Mouse (Mus musculus): ENCODE results near the gene Tekt4.
A peak's percentile ranks its signal among the peaks of the same experiment; 100 is the strongest.

Tekt4 gene

DNA sequence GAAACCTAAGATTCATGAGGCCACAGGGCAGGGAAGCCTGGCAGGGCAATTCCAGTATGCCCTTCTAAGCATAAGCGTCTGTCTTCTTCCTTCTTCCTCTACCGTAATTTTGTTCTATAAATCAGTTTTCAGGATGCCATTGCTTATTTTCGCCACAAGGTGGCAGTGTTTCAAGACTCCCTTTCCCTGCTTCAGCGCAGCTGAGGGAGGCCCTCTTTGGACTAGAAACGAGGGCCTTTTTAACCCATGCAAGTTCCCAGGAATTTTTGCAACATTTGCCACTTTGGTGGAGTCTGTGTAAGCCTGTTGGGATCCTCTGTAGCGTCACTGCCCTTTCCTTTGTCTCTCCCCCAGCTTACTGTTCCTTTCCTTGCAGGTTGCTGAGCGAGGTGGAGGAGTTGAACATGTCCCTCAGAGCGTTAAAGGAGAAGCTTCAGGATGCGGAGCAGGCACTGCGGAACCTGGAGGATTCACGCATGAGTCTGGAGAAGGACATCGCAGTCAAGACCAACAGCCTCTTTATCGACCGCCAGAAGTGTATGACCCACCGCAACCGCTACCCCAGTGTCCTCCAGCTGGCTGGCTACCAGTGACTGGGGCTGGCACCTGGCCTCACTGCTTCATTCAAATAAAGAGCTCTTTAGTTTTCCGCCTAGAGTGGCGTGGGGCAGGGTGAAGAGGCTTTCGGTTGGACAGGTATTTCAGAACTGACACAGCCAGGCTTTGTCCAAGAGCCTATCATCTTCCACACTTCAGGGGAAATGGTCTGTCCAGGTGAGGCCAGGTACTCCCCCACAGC, 21.7 kb downstream of the Tekt4 start:
- peak; percentile 38 for DNase-seq (ENCODE audit: low spot score)

DNA sequence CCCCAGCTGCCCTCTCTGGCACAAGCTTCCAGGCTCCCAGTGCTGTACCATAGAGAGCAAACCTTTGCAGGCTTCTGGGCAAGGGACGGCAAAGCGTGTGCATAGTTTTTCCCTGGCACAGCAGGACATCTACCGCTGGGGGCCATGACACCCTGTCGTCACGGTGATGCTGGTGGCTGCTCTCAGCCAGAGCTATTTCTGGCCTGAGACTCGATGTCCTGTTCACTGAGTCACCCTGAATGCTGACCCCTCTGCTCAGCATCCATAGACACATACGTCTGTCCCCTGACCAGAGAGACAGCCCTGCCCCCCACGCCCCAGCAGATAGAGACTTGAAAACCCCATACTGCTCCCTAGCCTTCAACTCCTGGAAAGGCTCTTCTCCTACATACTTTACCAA, 25.7 kb downstream of the Tekt4 start:
- no peak for DNase-seq (ENCODE audit: low spot score)

DNA sequence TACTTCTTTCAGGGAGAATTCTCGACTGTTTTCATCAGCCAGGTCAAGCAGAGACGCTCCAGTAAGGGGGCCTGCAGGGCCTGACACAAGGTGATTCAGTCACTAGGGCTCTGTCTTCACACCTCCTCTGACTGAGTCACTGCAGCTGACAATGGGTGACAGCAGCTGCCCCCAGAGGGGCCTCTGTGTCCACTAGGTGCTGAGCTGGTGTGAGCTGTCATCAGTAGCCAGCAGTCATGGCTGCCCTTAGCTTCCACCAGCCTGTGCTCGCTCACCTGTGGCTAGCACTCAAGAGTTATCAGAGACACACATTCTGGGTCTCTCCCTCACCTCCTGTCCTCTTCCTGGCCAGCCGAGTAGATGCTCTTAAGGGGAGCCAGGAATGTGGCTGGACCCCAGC, 26.4 kb downstream of the Tekt4 start:
- DNase-seq (ENCODE audit: low spot score), result no peak

DNA sequence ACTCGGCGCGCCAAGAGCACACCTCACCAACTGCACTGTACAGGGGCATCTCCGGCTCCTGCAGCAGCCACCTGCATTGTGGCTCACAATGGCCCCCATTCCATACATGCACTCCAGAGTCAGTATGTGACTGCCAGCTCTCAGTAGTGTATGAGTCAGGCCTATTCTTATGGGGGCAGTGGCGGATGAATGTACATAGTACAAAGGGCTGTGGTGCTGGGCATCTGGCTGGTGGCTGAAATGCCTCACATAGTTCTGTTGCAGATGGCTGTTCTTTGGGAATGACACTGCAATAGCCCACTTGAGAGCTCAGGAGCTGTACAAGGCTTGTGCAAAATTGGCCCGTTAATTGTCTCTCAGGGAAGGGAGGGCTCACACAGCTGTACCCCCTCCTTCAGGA, 27.7 kb downstream of the Tekt4 start:
- no peak for DNase-seq (ENCODE audit: low spot score)

DNA sequence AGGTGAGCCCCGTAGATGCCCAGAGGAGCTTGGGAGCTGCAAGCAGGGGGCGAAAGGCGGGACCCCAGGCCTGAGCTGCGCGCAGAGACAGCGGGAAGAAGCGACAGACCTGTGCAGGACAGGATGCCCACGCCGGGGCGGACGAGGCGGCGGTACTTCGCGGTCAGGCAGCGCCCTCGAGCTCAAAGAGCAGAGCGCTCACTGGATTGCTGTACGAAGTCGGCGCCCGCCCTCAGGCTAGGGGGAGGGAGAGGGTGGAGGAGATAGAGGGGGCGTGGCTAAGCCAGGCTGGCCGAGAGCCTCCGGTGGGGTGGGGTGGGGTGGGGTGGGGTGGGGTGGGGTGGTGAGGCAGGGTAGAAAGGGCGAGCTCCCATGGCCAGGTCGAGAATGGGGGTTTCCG, 42.6 kb downstream of the Tekt4 start, which contains the start of gene Sstr5:
TSS of gene Sstr5 (minus strand) at position 276 of the 400 bp plus-strand sequence.
- no peak for DNase-seq (ENCODE audit: low spot score)

DNA sequence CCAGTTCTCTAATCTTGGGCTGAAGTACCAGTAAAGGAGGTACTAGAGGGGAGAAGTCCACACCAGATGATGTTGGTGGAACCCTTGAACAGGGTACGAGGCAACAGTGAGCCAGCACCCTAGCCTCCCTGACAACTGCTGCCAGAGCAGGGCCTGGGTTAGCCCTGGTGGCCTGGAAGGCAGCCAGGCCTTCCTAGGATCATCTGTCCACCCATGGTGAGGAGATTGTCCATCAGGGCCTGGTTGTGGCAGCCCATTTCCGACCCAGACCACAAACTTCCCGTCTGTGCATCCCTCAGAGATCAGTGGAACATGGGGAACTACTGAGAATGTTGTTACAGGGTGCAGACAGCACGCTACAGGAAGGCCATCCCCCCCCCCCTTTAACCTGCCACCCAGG, 48.2 kb downstream of the Tekt4 start:
- no peak for DNase-seq (ENCODE audit: low spot score)

DNA sequence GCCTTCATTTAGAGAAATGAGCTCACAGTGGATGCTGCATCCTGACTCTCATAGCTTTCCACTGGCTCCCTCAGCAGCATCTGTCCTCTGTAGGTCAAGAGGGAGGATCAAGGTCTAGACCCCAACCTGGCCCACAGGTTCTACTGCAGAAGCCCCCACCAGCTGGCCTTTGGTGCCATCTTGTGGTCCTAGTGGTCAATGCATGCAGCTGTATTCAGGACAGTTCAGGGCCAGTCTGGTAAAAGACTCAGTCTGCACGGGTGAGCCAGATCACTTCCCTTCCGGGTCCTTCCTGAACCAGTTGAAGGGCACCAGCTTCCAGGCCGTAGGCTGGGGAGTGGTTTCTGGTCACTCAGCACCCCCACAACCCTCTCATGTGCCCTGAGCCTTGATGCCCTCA, 53.4 kb downstream of the Tekt4 start:
- DNase-seq (ENCODE audit: low spot score), result peak; percentile 39

DNA sequence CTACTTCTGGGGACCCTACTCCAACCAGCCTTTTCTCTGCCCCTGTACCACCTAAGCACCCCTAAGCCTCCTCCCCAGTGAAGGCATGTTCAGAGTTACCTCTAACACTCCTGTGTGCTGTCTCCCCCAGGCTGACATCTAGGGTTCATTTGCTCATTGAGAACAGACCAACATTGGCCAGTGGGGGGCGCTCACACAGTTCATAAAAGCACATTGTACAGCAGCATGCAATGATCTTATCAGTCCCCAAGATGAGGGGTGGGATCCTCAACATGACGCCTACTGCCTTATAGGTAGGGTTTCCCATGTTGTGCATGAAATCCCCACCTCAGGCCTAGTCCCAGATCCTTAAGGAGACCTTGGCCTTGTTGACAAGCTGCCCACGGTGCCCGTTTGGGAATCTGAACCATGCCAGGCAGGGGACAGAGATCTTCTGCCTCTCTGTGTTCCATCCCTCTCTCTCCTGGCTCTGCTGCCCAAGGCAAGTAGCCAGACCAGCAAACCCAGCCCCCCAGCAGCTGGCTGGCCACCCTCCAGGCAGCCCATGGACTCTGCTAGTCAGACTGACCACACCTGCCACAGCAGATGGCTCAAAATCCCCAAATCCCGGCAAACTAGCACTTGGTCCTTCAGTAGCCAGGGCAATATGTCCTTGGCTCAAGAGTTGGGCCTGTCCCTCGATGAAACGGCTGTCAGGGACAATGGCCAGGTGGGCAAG, 54.6 kb downstream of the Tekt4 start:
- DNase-seq (ENCODE audit: low spot score), result no peak

DNA sequence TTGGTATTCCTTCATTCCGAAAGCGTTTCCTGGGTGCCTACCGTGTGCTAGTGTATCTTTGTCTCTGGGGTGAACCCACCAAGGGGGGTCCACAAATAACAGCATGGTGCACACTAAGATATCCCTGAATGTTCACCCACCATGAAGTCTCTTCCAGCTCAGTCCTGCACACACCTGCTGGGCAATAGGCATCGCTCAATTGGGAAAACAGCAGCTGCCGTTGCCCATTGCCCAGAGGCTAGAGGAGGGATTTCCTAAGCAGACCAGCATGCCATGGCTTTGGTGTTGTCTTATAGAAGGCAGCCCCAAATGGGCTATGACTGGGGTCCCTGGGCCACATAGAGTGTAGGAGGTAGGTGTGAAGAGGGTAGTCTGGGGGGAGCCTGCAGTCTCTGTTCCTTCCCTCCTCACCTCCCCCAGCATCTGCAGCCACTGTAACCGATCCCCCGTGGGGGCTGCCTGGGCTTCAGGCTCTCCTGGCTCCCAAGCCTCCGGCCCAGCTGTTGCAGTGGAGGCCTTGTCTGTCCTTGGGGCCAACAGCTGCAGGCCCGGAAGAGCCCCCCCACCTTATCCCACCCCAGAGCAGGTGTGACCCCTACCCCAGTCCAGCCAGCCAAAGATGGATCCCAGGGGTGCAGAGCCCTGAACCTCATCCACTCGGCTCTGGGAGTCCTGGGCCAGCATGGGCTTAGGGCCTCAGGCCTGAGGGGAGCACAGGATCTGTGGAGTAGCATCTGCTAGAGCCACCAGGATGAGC, 55.8 kb downstream of the Tekt4 start:
- DNase-seq (ENCODE audit: low spot score), result no peak

DNA sequence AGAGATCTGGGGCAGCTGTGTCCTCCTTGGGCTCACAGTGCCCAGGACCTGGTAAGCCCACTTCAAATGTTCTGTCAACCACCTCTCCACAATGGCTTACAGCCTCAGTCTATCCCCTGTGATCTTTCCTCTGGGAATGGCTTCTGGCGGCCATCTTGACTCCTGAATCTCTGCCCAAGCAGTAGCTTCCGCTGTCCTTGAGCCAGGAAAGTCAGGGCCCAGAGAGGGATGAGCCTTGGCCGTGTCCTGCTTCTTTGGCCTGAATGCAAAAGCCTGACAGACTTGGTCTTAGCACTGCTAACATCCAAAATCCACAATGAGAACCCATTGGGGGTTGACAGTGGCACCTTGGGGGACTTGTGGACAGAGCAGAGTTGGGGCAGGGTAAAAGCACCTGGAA, 57.5 kb downstream of the Tekt4 start:
- DNase-seq (ENCODE audit: low spot score), result no peak

DNA sequence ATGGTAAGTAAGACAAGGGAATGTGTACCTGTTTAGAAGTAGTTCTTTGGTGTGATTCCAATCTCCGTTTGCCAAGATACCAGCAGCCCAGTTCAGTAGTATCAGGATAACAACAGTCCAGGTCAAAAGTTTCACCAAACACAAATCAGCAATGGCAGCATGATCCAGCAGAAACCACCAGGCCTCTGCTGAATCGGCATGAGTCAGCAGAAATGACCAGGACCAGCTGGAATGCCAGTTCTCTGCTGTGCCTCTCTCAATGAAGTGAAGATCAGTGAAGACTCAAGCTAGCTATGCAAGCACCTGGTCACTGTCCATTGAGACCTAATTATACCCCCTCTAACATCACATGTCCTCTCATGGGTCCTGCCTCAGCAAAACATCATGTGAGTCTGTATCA, 59.6 kb downstream of the Tekt4 start:
- no peak for DNase-seq (ENCODE audit: low spot score)

DNA sequence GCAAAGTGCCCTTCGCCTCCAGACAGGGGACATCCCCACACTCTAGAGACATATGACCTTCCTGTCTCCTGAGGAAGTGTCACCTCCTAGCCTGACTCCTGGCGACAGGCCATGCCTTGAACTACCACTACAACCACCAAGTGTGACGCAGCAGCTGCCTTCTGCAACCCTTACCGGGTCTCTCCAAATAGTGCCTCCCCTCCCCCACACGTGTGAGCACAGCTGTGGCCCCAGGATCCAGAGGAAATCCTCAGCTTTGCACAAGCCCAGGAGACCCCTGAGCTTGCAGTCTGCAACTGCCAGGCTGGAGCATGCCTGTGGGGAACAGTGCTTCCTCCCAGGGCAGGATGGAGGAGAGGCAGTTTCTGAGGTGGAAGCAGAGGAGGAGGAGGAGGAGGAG, 61.9 kb downstream of the Tekt4 start:
- no peak for DNase-seq (ENCODE audit: low spot score)

DNA sequence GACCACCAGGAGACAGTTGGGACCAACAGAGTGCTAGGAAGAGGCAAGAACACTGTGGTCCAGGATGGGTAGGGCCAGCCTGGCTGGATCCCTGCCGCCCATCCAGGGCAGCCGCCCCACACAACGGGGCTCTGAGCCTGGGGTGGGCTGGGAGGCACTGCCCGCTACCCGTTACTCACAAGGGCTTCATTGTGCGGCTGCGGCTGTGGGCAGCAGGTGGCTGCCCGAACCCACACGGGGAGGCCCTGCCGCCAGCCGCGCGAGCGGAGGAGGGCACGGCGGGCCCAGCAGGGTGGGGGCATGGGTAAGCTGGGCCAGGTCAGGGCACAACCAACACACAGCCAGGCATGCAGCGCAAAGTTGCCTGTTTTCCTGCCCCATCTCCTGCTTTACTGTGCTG, 63.7 kb downstream of the Tekt4 start:
- no peak for DNase-seq (ENCODE audit: low spot score)

DNA sequence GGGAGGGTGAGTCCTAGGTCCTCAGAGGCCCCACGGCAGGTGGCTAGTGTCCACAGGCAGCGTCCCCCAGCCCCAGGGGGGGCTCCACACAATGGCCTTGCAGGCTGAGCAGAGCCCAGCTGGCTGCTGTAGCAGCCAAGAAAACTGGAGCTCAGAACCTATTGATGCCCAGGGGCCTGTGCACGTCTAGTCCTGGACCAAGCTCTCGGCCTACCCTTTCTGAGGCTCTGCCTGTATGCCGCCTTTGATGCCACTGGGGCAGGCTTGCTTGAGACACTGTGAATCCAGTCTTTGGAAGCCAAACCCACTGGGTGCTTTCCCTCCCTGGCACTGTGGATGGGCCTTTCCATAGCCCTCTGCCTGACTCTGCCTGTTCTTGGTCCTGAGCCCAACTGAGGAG, 65.1 kb downstream of the Tekt4 start:
- no peak for DNase-seq (ENCODE audit: low spot score)

DNA sequence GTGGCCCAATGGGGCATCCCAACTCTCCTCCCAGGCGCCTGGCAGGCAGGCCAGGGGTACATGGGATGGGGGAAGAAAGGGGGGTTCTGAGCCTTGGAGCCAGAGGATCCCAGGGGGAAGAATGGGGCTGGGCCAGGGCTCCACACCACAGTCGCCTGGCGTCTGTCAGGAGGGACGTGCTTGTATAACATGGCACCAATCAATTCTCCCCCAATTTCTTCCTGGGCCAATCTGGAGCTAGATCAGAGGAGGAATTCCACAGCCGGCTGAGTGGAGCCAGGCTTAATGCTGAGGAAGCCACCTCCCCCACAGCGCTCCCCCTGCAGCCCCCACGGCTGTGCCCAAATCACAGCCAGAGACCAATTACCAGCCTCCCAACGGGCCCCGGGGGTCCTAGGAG, 66.1 kb downstream of the Tekt4 start:
- no peak for DNase-seq (ENCODE audit: low spot score)

DNA sequence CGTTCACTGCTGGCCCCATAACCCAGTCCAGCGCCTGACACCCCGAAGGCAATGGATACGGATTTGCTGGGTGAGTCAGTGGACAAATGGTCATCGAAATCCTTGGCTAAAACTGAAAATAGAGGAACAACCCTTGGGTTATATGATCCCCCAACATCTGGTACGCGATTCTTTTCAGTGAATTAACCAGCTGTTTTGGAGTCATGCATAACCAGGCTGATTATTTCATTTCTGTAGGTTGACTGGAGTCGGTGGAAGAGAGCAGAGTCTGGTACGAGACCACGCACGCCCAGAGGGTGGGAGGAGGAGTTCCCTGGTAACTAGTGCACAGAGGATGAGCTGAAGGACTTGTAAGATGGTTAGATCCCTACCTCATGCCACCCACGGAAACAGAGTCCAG, 67.7 kb downstream of the Tekt4 start:
- DNase-seq (ENCODE audit: low spot score), result no peak

Measured in lung, postnatal 25 days (tissue).